Mouse (Mus musculus) naive thymus-derived CD4-positive, alpha-beta T cell, adult 5 months (primary cell): ENCODE results near the gene Smim11. TPM values are rescaled to one million over a fixed set of nuclear protein-coding genes. Genes with fewer than 3 reads are reported as not detected.

Experiments used
- polyA plus RNA-seq: library from polyadenylated mRNA; unstranded; fragments of 100-300 nt; shearing (Covaris generic); gene quantifications from one replicate; pipeline ENCODE4 v1.2.1, GENCODE M21; 2017

Smim11 gene
- polyA plus RNA-seq: 66.0 TPM

DNA sequence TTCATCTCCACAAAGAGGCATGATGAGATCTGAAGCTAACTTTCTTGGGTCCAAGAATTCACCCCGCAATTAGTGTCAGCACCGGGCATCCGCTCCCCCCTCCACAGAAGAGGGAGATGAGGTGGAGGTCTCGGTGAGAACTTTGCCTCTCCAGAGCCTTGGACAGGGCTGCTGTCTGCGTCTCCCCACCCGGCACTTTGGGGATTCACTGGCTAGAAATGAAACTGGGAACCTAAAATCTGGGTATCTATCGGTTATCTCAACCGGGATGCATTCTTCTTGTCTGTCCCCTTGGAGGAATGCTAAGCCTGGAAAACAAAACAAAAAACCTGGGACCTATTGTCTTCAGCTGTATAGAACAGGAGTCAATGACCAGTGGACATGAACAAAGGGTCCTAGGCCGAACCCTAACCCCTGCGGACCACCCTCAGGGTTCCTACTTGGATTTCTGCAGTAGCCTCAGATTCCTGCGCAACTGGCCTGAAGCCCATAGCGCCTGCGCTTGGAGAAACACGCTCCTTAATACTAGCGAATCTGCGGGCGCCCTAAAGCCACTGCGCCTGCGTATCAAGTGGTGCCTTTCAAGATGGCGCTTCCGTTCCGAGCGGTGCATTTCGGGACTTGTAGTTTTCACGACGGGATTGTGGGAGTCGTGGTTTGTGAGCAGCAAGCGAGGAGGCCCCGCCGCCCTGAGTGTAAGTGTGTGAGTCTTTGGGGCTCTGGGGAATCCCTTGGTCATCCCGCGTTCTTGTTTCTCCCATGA is at the start of gene Smim11:
Gene Smim11 (plus strand): TSS at position 638 of the 763 bp plus-strand sequence.

DNA sequence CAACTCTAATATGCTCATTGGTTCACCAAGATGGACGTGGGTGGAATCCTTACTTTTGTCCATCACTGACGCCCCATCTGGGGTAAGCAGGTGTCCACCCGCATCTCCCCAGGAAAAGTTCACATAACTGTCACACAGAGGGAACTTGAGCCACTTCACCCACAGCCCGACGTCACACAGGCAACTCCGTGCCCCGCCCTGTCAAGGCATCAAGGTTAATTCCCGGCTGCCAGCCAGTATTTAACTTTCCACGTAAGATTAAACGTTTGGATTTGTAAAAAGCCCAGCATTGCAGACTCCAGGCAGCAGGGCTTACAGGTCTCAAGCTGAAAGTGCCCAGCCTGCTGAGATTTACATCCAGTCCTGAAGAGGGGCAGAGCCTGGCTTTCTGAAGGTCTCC is 9.0 kb upstream of the Smim11 start, which contains the start of gene Kcne2:
Gene Kcne2 (plus strand): TSS at position 289 of the 400 bp plus-strand sequence.

DNA sequence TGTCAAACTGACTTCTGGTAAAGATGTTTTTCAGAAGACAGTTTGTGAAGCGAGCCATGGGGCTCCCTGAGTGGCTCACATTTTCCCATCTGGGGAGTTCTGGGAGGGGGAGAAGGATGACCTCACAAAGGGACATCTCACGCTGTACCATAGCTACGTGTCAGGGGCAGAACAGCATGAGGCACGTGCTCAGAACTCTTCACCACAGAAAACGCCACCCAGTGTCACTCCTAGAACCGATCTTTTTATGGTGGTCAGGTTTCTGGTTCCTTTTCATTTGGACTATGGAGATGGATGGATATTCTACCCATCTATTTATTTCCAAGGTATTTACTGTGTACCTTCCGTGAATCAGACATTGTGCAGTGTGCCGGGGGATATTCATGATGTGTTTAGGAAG is 20.3 kb downstream of the Smim11 start, which contains the start of gene Fam243:
Gene Fam243 (minus strand): TSS at position 101 of the 400 bp plus-strand sequence.

DNA sequence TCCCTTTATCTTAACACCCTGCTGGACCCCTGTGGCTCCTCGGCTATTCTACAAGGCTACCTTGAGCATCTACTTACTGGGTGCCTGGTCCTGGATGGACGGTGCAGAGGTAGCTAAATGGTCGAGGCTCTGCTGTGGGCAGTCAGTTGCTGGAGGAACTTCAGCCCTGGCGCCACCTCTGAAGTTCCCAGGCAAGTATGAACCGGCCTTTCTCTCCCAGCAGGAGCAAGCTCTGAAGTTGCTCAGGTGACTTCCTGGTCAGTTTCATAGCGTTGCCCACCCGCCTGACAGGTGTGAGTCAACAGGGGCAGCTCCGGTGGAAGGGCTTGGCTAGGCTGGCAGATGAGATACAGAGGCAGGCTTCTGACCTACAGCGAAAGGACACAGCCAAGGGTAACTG is 58.1 kb downstream of the Smim11 start, which contains the start of gene Kcne1:
Gene Kcne1 (minus strand): TSS at position 240 of the 400 bp plus-strand sequence.

Other genes with a start within 250 kb of the Smim11 start
- gene Mrps6, start 243.0 kb upstream of the Smim11 start, polyA plus RNA-seq: 45.6 TPM
- not detected for gene Gm49711, start 243.0 kb upstream of the Smim11 start, polyA plus RNA-seq
- 9.0 TPM for gene Slc5a3, start 243.0 kb upstream of the Smim11 start, polyA plus RNA-seq
- gene Kcne2, start 8.9 kb upstream of the Smim11 start, polyA plus RNA-seq: not detected
- not detected for gene Fam243, start 20.2 kb downstream of the Smim11 start, polyA plus RNA-seq
- not detected for gene Kcne1, start 58.2 kb downstream of the Smim11 start, polyA plus RNA-seq
- 8.1 TPM for gene Rcan1, start 169.6 kb downstream of the Smim11 start, polyA plus RNA-seq
- gene Clic6, start 184.4 kb downstream of the Smim11 start, polyA plus RNA-seq: not detected